Mouse (Mus musculus) central nervous system, embryonic 11.5 days (tissue): ENCODE data around the gene Adam12. TPM values are rescaled to one million over a fixed set of nuclear protein-coding genes. Genes with fewer than 3 reads are reported as not detected.

Experiments
- polyA plus RNA-seq: library from polyadenylated mRNA; depleted of rRNA; stranded (reverse); fragments of >200 nt; gene quantifications from 2 replicates; pipeline ENCODE4 v1.2.3, GENCODE M21; 2012; rRNA removed

Adam12 gene
- polyA plus RNA-seq = 2.6 and 6.5 TPM in 2 replicates

DNA sequence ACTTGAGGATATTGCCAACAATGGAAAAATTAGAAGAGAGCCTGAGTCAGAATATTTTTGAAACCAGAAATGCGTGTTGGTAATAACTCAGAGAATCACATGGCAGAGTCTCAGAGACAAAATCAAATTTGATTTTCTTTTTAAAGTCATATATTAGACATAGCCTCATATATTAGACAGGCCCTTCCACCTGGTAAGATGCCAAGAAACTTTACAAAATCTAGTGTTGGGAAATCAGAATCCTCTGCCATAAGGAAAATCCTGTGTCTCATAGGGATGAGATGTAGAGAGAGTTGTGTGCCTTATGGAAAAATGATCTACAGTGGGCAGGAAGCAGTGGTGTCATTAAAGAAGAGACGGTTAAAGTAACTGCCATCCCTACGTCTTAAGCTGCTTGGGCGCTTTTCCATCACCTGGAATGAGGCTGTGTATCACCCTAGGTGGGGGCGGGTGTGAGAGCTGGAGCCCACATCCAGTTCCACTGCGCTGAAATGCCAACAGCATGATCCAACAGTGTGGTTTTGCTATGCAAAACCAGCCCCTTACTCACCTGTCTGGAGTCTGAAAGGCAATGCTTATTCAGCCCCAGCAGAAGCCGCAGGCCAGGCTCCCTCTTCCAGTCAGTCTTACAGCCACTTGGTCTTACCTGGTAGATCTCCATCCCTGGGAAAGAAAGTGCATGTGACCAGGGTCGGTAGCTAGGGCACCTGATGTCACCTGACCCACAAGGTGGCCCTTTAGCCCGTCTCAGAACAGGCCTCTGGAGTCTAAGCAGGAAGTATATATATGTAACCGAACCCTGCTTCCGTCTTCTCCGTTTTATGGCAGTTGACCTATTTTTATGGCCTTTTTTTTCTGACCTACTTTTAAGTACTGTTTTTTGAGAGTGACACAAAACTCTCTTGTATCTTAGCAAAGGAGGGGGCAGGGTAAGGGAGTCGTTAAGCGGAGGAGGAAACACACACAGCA lies at the start of gene Adam12:
Adam12 (minus strand) TSS at position 769 of the 969 bp plus-strand sequence.

Other genes with a start within 250 kb of the Adam12 start
- gene D7Ertd443e, start 153.5 kb upstream of the Adam12 start, polyA plus RNA-seq = 0.07 and 0.16 TPM in 2 replicates